Mouse (Mus musculus) C2C12 (cell line): Measurements from ENCODE around the gene Dedd2.

Source experiments
- CEBPB ChIP-seq: IDR thresholded peaks from one replicate; pipeline ENCODE4 v1.6.1; 2011; ENCODE audit warnings: low read depth, mild to moderate bottlenecking, control low read depth, moderate library complexity
- CTCF ChIP-seq: IDR thresholded peaks from one replicate; pipeline ENCODE4 v1.5.1; 2011; ENCODE audit not compliant: control insufficient read depth, insufficient read depth, insufficient read length
- MAX ChIP-seq: IDR thresholded peaks from one replicate; pipeline ENCODE4 v1.6.1; 2011; ENCODE audit warnings: mild to moderate bottlenecking, control low read depth
- MYOD1 ChIP-seq: IDR thresholded peaks from one replicate; pipeline ENCODE4 v1.6.1; 2011; ENCODE audit warnings: low read depth; ENCODE audit not compliant: control insufficient read depth, insufficient read length
- MYOG ChIP-seq: IDR thresholded peaks from one replicate; pipeline ENCODE4 v1.6.1; 2011; ENCODE audit not compliant: control insufficient read depth, insufficient read length; ENCODE audit errors: extremely low read depth
- USF1 ChIP-seq: IDR thresholded peaks from one replicate; pipeline ENCODE4 v1.6.1; 2011; ENCODE audit warnings: low read depth, mild to moderate bottlenecking, control low read depth, moderate library complexity

GRCm38 (mm10) chr7:25151916-25152556 lies 68.4 kb downstream of the Dedd2 start:
- TF ChIP-seq CTCF (no peak), MYOG (no peak), USF1 (no peak), MAX (no peak), CEBPB (no peak), MYOD1 (no peak)
